Mouse (Mus musculus) kidney, postnatal 0 days (tissue): Measurements from ENCODE around the gene Atg4d. TPM values are rescaled to one million over a fixed set of nuclear protein-coding genes. Genes with fewer than 3 reads are reported as not detected.

ENCODE experiments used
- ATAC-seq: fragments of 200-750 bp; cut with Nextera tagmentation; replicated peaks from 2 replicates; pipeline ENCODE4 v1.8.0; 2017; ENCODE audit warnings: low read depth, moderate number of reproducible peaks, moderate TSS enrichment, moderate library complexity; ENCODE audit not compliant: low FRiP score
- DNase-seq: peaks from one replicate; pipeline ENCODE4 v3.0.0-alpha.2; 2016; ENCODE audit warnings: low spot score
- H3K27ac ChIP-seq: fragments of 300-500 bp; sonication (generic); 2 replicates; pipeline ENCODE4 v1.5.1; 2014; ENCODE audit warnings: mild to moderate bottlenecking
- H3K27me3 ChIP-seq: fragments of 300-500 bp; sonication (generic); 2 replicates; pipeline ENCODE4 v1.6.1; 2014; ENCODE audit warnings: low read length, mixed read lengths; ENCODE audit not compliant: insufficient read depth
- H3K36me3 ChIP-seq: fragments of 300-500 bp; sonication (generic); 2 replicates; pipeline ENCODE4 v1.6.1; 2014; ENCODE audit warnings: low read length, mixed read lengths; ENCODE audit not compliant: insufficient read depth
- H3K4me1 ChIP-seq: fragments of 300-500 bp; sonication (generic); replicated peaks from 2 replicates; pipeline ENCODE4 v1.6.1; 2014; ENCODE audit warnings: antibody characterized with exemption, low read length, mixed read lengths; ENCODE audit not compliant: insufficient read depth
- H3K4me2 ChIP-seq: fragments of 300-500 bp; sonication (generic); 2 replicates; pipeline ENCODE4 v1.6.1; 2014; ENCODE audit warnings: mild to moderate bottlenecking, low read length, moderate library complexity, mixed read lengths
- H3K4me3 ChIP-seq: fragments of 300-500 bp; sonication (generic); replicated peaks from 2 replicates; pipeline ENCODE4 v1.5.1; 2014; ENCODE audit warnings: low read depth, low read length
- H3K9ac ChIP-seq: fragments of 300-500 bp; sonication (generic); 2 replicates; pipeline ENCODE4 v1.6.1; 2014; ENCODE audit warnings: low read depth, low read length
- H3K9me3 ChIP-seq: fragments of 300-500 bp; sonication (generic); replicated peaks from 2 replicates; pipeline ENCODE4 v1.6.1; 2016; ENCODE audit warnings: low read length, inconsistent platforms, mixed read lengths
- CTCF ChIP-seq: IDR thresholded peaks from 2 replicates; pipeline ENCODE4 v1.5.1; 2016; ENCODE audit warnings: antibody characterized with exemption, low read depth, mild to moderate bottlenecking, moderate library complexity
- WGBS: fragments of 180-500 bp; shearing (Covaris S2); extraction: QIAGEN DNeasy Blood & Tissue Kit; methylation state at CpG from one replicate; pipeline ENCODE4 v1.1.7; 2014; 5-methylcytosine and 5-hydroxymethylcytosine counted together
- polyA plus RNA-seq: library from polyadenylated mRNA; unstranded; fragments of >200 nt; fragmentation: Nextera tagmentation; extraction: Ambion mirVana; gene quantifications from 2 replicates; pipeline ENCODE4 v1.2.1, GENCODE M21; 2015

Atg4d gene
- polyA plus RNA-seq, 1 experiment from 2014 or later: 51.7 TPM

DNA sequence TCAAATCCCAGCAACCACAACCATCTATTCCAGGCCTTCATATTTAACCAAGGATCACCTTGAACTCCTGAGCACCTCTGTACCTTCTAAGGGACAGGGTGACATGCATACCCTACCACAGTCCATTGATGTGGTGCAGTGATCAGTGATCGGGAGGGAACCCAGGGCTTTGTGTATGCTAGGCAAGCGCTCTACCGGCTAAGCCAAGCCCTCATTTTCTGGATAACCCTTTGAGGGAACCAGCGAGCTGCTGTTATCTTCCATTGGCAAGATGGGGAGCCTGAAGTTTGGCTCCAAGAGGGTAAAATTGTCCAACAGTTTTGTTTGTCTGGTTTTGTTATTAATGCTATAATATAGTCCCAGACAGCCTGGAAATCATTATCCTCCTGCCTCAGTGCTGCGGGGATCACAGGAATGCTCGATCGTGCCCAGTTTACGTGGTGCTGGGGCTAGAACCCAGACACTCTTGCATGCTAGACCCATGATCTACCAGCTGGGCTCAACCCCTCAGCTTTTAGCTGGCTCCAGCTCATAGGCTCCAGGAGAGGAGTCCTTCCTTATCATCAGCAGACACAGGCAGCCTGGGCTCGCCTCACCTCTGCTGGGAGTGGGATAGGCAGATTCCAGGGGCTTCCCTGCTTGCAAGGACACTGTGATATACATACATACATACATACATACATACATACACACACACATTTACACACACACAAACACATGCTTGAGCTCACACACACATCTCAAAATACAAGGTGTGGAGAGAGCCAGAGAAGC, 49.5 kb downstream of the Atg4d start:
- H3K4me1 ChIP-seq: no peaks in the 10 kb centered on the region
- 96% methylated on average over 9 of the region's 9 CpGs for WGBS
- no peak overlapping the region for H3K9ac ChIP-seq
- H3K36me3 ChIP-seq: no peaks in the 10 kb centered on the region
- DNase-seq (no peak), ATAC-seq (no peak)
- H3K4me3 ChIP-seq: no peak overlapping the region
- no peak overlapping the region for H3K4me2 ChIP-seq
- H3K27me3 ChIP-seq: no peaks in the 10 kb centered on the region
- H3K27ac ChIP-seq: no peak overlapping the region
- TF ChIP-seq CTCF: no peak
- H3K9me3 ChIP-seq: no peaks in the 10 kb centered on the region

DNA sequence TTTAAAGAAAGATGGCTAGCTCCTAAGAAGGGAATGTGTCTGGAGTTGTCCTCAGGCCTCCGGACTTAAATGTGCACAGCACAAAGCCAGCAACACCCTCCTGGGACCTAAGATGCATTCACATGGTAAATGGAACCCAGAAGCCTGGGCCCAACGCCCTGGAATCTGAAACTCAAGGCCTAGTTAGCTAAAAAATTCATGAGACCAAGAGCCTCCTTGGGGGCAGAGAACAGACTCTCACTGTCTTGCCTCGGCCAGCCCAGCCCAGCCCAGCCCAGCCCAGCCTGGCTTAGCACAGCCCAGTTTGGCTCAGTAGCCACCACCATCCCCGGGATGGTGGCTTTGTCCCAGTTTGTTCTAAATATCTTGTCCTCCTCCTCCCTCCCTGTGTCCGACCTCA, 50.3 kb downstream of the Atg4d start:
- DNase-seq (no peak), ATAC-seq (no peak)
- Histone ChIP-seq H3K4me1 (no peaks in the 10 kb centered on the region), H3K4me3 (no peak overlapping the region), H3K4me2 (no peak overlapping the region), H3K27me3 (no peaks in the 10 kb centered on the region), H3K36me3 (no peaks in the 10 kb centered on the region), H3K9me3 (no peaks in the 10 kb centered on the region), H3K27ac (no peak overlapping the region), H3K9ac (no peak overlapping the region)
- TF ChIP-seq CTCF: no peak
- WGBS: 53% methylated on average over 5 of the region's 5 CpGs

GRCm38 (mm10) chr9:21316696-21317095, 51.6 kb downstream of the Atg4d start:
- Histone ChIP-seq H3K4me2 (no peak overlapping the region), H3K4me3 (no peak overlapping the region)

DNA sequence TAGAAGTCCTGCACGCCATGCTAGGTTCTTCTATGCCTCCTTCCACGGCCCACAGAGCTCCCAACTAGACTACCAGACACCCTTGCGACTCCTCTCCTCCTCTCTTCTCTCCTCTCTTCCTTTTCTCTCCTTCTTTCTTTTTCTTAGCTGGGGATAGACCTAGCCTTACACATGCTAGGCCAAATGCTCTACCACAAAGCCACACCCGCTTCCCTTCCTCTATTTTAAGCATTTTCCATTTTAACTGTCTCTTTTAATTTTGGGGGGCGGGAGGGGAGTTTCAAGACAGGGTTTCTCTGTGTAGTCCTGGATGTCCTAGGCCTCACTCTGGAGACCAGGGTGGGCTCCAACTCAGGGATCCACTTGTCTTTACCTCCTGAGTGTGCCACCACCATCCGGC, 53.7 kb downstream of the Atg4d start:
- no peak overlapping the region for H3K27ac ChIP-seq
- H3K4me3 ChIP-seq: no peak overlapping the region
- no peaks in the 10 kb centered on the region for H3K9me3 ChIP-seq
- 89% methylated on average over 6 of the region's 6 CpGs for WGBS
- ATAC-seq (no peak), DNase-seq (no peak)
- H3K9ac ChIP-seq: no peak overlapping the region
- no peak for TF ChIP-seq CTCF
- no peak overlapping the region for H3K4me2 ChIP-seq
- peaks cover 7% of the 10 kb centered on the region; the same call in 1 of the 2 replicates for H3K4me1 ChIP-seq
- H3K27me3 ChIP-seq: no peaks in the 10 kb centered on the region
- H3K36me3 ChIP-seq: no peaks in the 10 kb centered on the region

More at GRCm38 (mm10) chr9:21316696-21317095, 51.6 kb downstream of the Atg4d start:
- ATAC-seq (no peak), DNase-seq (no peak)
- 72% methylated on average over 7 of the region's 7 CpGs for WGBS
- Histone ChIP-seq H3K36me3 (no peaks in the 10 kb centered on the region), H3K27ac (no peak overlapping the region), H3K4me1 (0 out of 2 replicates have a peak, but pooled peaks cover under 1% of the 10 kb centered on the region), H3K9me3 (no peaks in the 10 kb centered on the region), H3K9ac (no peak overlapping the region), H3K27me3 (no peaks in the 10 kb centered on the region)
- no peak for TF ChIP-seq CTCF

GRCm38 (mm10) chr9:21319503-21319902, 54.4 kb downstream of the Atg4d start:
- Histone ChIP-seq H3K4me3 (no peak overlapping the region), H3K27ac (no peak overlapping the region), H3K9me3 (no peaks in the 10 kb centered on the region), H3K9ac (no peak overlapping the region), H3K36me3 (no peaks in the 10 kb centered on the region), H3K4me2 (no peak overlapping the region), H3K27me3 (no peaks in the 10 kb centered on the region), H3K4me1 (peaks cover 7% of the 10 kb centered on the region; the same call in 1 of the 2 replicates)
- DNase-seq: no peak
- ATAC-seq: no peak
- 92% methylated on average over 4 of the region's 4 CpGs for WGBS
- peak; percentile 30 for TF ChIP-seq CTCF

GRCm38 (mm10) chr9:21320280-21320618, 55.2 kb downstream of the Atg4d start:
- Histone ChIP-seq H3K9me3 (no peaks in the 10 kb centered on the region), H3K4me1 (peaks cover 7% of the 10 kb centered on the region; the same call in 1 of the 2 replicates), H3K27ac (no peak overlapping the region), H3K36me3 (no peaks in the 10 kb centered on the region), H3K27me3 (no peaks in the 10 kb centered on the region), H3K4me2 (peak overlapping the region; percentile 89), H3K9ac (peak overlapping the region; percentile 63), H3K4me3 (peak overlapping the region; percentile 73)
- no peak for DNase-seq
- no peak for ATAC-seq
- TF ChIP-seq CTCF: no peak
- WGBS: 29% methylated on average over 4 of the region's 4 CpGs
